Mouse (Mus musculus): ENCODE results near the gene Klhl35. TPM values are rescaled to one million over a fixed set of nuclear protein-coding genes. Genes with fewer than 3 reads are reported as not detected.

Klhl35 gene
- total and polyA plus RNA-seq, 3 experiments: 0.04 TPM; not detected in 2

- TF ChIP-seq USF2 (IDR thresholded peaks at IDR 0.05; ENCODE audit: borderline replicate concordance in 1 of 2, insufficient read depth in 1 of 2, low read depth in 1 of 2, low read length in 2 of 2): no peak
Observed at GRCm38 (mm10) chr7:99500201-99500600, 34.4 kb downstream of the Klhl35 start (continued).

DNA sequence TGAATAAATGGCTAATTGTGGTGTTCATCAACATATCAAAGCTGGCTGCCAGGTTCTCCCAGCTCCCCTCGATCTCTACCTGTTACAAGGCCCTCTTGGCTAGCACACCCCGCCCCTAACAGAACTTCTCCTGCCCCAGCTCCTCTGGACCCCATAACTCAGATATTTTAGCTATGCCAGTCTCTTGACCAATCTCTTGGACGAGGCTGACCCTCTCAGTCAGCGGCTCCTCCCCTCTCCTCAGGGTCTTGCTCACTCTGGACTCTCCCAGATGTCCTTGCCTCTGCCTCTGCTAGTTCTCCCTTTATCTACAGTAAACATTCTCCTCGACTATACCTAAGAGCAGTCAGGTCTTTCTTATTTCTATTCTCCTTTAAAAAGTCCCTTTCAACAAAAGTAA is 34.9 kb downstream of the Klhl35 start:
- DNase-seq (ENCODE audit: low read depth, low spot score): no peak
- peak overlapping the region; percentile 33; the same call in 1 of the 2 replicates for H3K9ac ChIP-seq (ENCODE audit: control insufficient read depth, low read depth, low read length, poor library complexity, severe bottlenecking)
- TF ChIP-seq MEF2A (IDR thresholded peaks at IDR 0.05; ENCODE audit: extremely low read depth, insufficient replicate concordance, low read depth, low read length, poor library complexity, severe bottlenecking) (no peak), POLR2A (IDR thresholded peaks at IDR 0.05; ENCODE audit: control insufficient read depth in 1 of 2, insufficient read depth in 1 of 2, low read depth in 1 of 2, low read length in 2 of 2, poor library complexity in 1 of 2) (no peak), MYB (IDR thresholded peaks at IDR 0.05; ENCODE audit: low read depth, low read length) (no peak), GATA1 (IDR thresholded peaks at IDR 0.05; ENCODE audit: low read depth, low read length) (no peak), BHLHE40 (IDR thresholded peaks at IDR 0.05; ENCODE audit: borderline replicate concordance, low read depth, low read length) (no peak), CHD2 (IDR thresholded peaks at IDR 0.05; ENCODE audit: low read length) (no peak), MXI1 (IDR thresholded peaks at IDR 0.05; ENCODE audit: low read depth, low read length) (no peak), MYC (IDR thresholded peaks at IDR 0.05; ENCODE audit: low read depth, low read length) (no peak)
- H3K36me3 ChIP-seq (ENCODE audit: control insufficient read depth in 1 of 2, insufficient read depth in 2 of 2, low read length in 2 of 2): no peaks in the 10 kb centered on the region
- no peaks in the 10 kb centered on the region; a peak in 1 of 4 replicates for H3K27me3 ChIP-seq (ENCODE audit: control insufficient read depth in 1 of 2, insufficient read depth in 2 of 2, low read length in 2 of 2)
- H3K4me3 ChIP-seq (ENCODE audit: control insufficient read depth in 1 of 2, insufficient read depth in 1 of 2, low read depth in 2 of 2, low read length in 2 of 2): no peak overlapping the region; a peak in 1 of 4 replicates
- no peaks in the 10 kb centered on the region for H3K9me3 ChIP-seq (replicated peaks; ENCODE audit: insufficient read depth, low read length)
- H3K79me2 ChIP-seq (ENCODE audit: control insufficient read depth, insufficient read depth, low read length, poor library complexity): no peaks in the 10 kb centered on the region
- H3K27ac ChIP-seq (ENCODE audit: control insufficient read depth, low read depth, low read length): no peak overlapping the region
- H3K4me1 ChIP-seq (ENCODE audit: control insufficient read depth in 1 of 2, insufficient read depth in 2 of 2, low read length in 2 of 2): peaks cover 0 to 4% of the 10 kb centered on the region in 2 experiments; a peak in 2 of 4 replicates

DNA sequence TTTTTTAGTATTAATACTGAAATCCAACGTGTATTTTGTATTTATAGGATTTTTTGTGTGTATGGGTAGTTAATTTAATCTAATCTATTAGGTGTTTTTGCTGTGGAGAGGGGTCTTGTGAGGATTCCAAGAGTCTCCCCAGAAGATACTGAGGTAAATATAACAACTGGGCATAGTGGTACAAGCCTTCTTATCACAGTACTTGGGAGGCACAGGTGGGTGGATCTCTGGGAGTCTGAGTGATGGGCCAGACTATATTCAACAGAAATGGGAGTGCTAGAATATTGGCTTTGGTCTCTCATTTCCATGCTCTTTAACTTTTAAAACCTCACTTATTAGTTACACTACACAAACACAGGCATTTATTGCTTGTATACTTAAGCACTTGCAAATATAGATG is 35.3 kb downstream of the Klhl35 start:
- no peak for DNase-seq (ENCODE audit: low read depth, low spot score)
- Histone ChIP-seq H3K9me3 (replicated peaks; ENCODE audit: insufficient read depth, low read length) (no peaks in the 10 kb centered on the region), H3K9ac (ENCODE audit: control insufficient read depth, low read depth, low read length, poor library complexity, severe bottlenecking) (no peak overlapping the region), H3K4me3 (ENCODE audit: control insufficient read depth in 1 of 2, insufficient read depth in 1 of 2, low read depth in 2 of 2, low read length in 2 of 2) (no peak overlapping the region), H3K79me2 (ENCODE audit: control insufficient read depth, insufficient read depth, low read length, poor library complexity) (no peaks in the 10 kb centered on the region), H3K4me1 (ENCODE audit: control insufficient read depth in 1 of 2, insufficient read depth in 2 of 2, low read length in 2 of 2) (peaks cover 0 to 4% of the 10 kb centered on the region in 2 experiments; a peak in 2 of 4 replicates), H3K36me3 (ENCODE audit: control insufficient read depth in 1 of 2, insufficient read depth in 2 of 2, low read length in 2 of 2) (no peaks in the 10 kb centered on the region), H3K27me3 (ENCODE audit: control insufficient read depth in 1 of 2, insufficient read depth in 2 of 2, low read length in 2 of 2) (no peaks in the 10 kb centered on the region; a peak in 1 of 4 replicates), H3K27ac (ENCODE audit: control insufficient read depth, low read depth, low read length) (no peak overlapping the region)
- TF ChIP-seq CTCF (IDR thresholded peaks at IDR 0.05 in 2 of 3, conservative IDR thresholded peaks at IDR 0.05 in 1 of 3; ENCODE audit: control insufficient read depth in 1 of 3, insufficient read depth in 1 of 3, low read depth in 2 of 3, low read length in 3 of 3, poor library complexity in 1 of 3, severe bottlenecking in 1 of 3) (no peak), POLR2A (IDR thresholded peaks at IDR 0.05; ENCODE audit: control insufficient read depth in 1 of 2, insufficient read depth in 1 of 2, low read depth in 1 of 2, low read length in 2 of 2, poor library complexity in 1 of 2) (no peak), RAD21 (IDR thresholded peaks at IDR 0.05; ENCODE audit: low read depth, low read length) (no peak), RCOR1 (IDR thresholded peaks at IDR 0.05; ENCODE audit: low read depth, low read length) (no peak), UBTF (IDR thresholded peaks at IDR 0.05; ENCODE audit: borderline replicate concordance, insufficient read depth, low read depth, low read length) (no peak), GABPA (IDR thresholded peaks at IDR 0.05; ENCODE audit: low read depth, low read length) (no peak), MYB (IDR thresholded peaks at IDR 0.05; ENCODE audit: low read depth, low read length) (no peak), JUND (IDR thresholded peaks at IDR 0.05; ENCODE audit: low read depth, low read length) (no peak), USF2 (IDR thresholded peaks at IDR 0.05; ENCODE audit: borderline replicate concordance in 1 of 2, insufficient read depth in 1 of 2, low read depth in 1 of 2, low read length in 2 of 2) (no peak), ELF1 (IDR thresholded peaks at IDR 0.05; ENCODE audit: low read depth, low read length) (no peak), KAT2A (conservative IDR thresholded peaks at IDR 0.05; ENCODE audit: low read depth, low read length) (no peak)
